Mouse (Mus musculus) c-Kit-positive CD71-positive TER-119-positive erythroid progenitor cells, embryonic 14.5 days (primary cell): ENCODE measurements at regions not wholly inside any gene's neighbourhood (a gene's known extent, or its start where the extent isn't known, plus 50 kb on each side); places are given as distances from the start of the nearest gene placed in this dataset.

Source experiments
- DNase-seq: peaks from one replicate; pipeline ENCODE4 v3.0.0-alpha.2; 2013; ENCODE audit warnings: low spot score

GRCm38 (mm10) chr13:99781616-99782015, 119.3 kb downstream of the Cartpt start:
- DNase-seq, result no peak

GRCm38 (mm10) chr13:99780751-99781460, 120.0 kb downstream of the Cartpt start:
- no peak for DNase-seq

DNA sequence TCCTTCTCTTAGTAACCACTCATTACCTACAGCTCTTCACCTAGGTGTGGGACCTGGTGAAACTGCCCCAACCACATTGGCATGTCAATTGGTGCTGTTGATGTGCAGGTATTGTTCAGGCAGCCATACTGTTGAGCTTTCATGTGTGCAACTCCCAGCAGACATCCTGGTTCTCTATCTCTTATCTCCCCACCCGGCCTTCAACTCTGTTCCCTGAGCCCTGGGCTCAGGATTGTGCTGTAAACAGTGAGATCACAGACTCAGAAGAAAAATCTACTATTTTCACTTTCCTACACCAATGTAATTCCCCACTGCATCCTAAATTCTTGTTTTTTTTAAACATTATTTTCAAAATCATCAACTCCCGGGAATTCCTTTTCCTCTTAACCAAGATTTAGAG, 122.1 kb downstream of the Cartpt start:
- no peak for DNase-seq

GRCm38 (mm10) chr13:99777736-99778135, 123.2 kb downstream of the Cartpt start:
- no peak for DNase-seq

DNA sequence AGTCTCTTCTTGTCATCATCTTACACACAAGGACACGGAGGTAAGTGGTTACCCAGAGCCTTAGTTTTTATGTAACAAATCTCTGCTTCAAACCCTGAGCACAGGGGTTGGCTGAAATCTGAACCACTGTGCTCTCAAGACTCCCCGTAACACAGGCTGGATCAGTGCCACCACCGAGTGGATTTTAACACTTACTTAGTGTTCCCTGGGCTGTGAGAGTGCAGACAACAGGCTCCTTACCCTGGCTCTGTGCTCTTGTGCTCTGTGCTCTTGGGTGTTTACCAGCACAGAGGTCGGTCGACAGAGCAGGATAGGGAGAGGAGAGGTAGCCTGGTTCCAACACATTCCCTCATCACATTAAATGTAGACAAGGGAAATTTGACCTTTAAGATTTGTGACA, 134.9 kb downstream of the Cartpt start:
- DNase-seq, result no peak

- no peak for DNase-seq
These were observed 136.1 kb downstream of the Cartpt start for GRCm38 (mm10) chr13:99764764-99765163.

DNA sequence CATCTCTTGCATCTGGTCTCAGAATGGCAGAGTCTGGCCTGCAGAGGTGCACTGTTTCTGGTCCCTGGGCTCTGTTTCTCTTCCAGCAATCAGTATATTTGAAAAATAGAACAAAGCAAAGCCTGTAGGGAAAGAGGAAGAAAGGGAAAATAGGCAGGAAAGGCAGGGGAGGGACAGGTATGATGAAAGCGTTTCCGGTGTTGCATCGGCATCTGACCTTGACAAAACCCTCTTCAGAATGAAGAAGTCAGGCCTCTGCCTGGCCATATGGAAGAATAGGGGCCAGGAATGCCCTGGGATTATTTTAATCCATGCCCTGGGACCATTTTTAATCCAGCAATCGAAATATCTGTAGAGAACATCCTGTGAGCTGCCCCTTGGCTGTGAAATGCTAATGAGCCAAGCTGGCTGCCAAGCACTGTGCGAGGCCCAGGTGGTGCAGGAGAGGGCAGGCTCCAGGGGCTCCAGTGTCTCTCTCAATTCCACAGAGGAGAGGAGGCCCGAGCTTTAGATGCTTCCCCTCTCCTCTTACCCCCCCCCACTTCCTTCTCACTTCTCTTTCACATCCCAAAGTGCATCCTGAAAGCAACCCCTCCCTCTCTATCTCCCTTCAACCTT, 136.7 kb downstream of the Cartpt start:
- DNase-seq, result no peak

DNA sequence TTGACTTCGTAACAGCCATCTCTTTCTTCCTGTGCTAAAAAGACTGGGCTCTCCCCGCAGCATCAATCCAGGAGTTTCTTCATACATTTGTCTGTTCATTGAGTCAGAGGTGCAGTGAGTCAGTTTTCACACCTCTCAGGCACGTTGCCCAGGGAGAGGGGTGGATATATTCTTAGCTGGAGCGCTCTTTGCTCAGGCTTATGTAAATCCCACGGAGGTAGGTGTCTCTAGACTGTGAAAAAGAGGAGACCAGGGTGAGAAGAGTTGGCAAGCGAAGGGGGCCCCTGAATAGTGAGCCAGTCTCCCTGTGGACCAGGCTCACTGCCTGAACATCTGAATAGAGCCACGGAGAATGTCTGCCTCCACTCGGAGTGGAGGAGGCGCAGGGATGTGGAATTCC, 139.0 kb downstream of the Cartpt start:
- DNase-seq, result no peak

- no peak for DNase-seq
These were observed 139.5 kb downstream of the Cartpt start for GRCm38 (mm10) chr13:99761423-99761822.

DNA sequence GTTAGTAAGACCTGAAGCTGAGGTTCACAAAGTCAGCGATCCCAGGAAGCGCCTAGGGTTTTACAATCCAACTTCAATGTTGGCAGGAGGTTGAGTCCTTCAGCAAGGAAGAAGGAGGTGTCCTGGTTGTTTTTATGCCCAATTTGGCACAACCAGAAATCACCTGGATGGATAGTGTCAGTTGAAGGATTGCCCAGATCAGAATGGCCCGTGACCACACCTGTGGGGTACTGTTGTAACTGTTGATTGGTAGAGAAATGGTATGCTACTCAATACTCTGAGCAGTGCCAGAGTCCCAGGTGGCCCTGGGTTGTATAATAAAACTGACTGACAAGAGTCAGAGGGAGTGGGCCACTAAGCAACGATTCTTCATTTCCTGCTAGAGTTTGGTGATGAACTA, 140.2 kb downstream of the Cartpt start:
- DNase-seq, result no peak

DNA sequence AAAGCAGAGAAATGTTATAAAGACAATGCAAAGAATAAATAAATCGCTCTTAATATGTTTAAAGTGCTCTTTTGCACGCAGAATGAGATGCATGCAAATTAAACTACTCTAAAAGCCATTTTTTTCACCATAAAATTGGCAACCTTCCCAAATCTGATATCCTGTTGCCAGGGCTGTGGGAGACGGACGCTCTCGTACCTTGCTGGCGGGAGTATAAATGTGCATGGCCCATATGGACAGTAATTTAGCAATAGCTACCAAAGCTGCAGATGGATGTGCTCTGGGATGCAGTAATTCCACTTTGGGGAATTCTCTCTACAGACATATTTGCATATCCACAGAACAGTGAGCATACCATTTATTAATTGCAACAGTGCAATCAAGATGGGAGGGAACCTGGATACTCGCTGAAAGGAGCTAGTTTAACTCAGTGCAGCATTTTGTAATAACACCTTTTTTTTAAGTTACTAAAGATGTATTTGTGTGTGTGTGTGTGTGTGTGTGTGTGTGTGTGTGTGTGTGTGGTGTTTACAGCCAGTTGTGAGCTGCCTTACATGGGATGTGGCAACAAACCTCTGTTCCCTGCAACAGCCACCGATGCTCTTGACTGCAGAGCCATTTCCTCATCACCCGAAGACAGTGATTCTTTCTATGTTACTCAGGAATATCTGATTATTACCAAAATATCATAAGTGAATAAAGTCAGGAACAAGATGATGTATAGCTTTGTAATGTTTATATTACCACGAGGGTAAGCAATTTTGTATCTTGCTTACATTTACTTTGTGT, 141.4 kb downstream of the Cartpt start:
- no peak for DNase-seq

- DNase-seq, result no peak
These were observed 146.2 kb downstream of the Cartpt start for GRCm38 (mm10) chr13:99754701-99755100.

GRCm38 (mm10) chr13:99754251-99754652, 146.6 kb downstream of the Cartpt start:
- peak; percentile 94 for DNase-seq

- no peak for DNase-seq
These were observed 147.4 kb downstream of the Cartpt start for GRCm38 (mm10) chr13:99753526-99753925.

GRCm38 (mm10) chr13:99750729-99751128, 150.2 kb downstream of the Cartpt start:
- no peak for DNase-seq

GRCm38 (mm10) chr13:99749342-99749741, 151.5 kb downstream of the Cartpt start:
- no peak for DNase-seq

- no peak for DNase-seq
These were observed 152.8 kb downstream of the Cartpt start for GRCm38 (mm10) chr13:99748128-99748527.

- DNase-seq, result no peak
These were observed 155.4 kb downstream of the Cartpt start for GRCm38 (mm10) chr13:99745526-99745925.

- no peak for DNase-seq
These were observed 156.1 kb downstream of the Cartpt start for GRCm38 (mm10) chr13:99744790-99745120.

DNA sequence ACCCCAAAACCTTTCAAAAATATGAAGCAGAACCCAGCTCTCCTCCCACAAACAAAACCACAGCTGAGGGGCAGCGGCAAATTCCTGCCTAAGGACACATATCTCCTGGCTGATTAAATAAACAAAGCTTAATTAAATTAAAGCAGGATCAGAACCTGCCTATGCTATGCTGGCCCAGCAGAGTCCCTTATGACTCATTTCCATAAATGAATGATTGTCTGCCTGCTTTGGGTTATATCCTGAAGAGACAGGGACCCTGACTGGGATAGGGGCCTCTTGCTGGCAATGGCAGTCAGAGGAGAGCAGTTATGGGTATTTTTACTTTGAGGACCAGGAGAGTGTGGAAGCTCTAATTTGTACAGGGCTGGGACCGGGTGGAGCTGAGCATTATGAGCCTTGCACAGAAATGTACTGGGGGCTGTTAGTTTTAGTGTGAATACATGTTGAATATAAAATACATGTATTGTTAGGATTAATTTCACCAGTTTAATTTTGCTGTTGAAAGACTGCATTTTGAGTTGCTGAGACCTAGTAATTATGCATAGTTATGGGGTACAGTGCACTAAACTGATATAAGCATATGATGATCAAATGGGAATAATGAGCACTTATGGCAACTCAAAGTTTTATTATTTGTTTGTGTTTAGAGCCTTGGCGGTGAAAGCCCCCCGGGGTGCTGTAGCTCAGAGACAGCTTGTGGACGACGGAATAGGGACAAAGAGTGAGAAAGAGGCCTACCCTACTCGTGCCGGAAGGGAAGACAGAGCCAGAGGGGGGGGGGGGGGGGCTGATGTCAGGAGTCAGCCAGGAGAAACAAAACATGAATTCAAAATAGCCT, 156.7 kb downstream of the Cartpt start:
- no peak for DNase-seq

DNA sequence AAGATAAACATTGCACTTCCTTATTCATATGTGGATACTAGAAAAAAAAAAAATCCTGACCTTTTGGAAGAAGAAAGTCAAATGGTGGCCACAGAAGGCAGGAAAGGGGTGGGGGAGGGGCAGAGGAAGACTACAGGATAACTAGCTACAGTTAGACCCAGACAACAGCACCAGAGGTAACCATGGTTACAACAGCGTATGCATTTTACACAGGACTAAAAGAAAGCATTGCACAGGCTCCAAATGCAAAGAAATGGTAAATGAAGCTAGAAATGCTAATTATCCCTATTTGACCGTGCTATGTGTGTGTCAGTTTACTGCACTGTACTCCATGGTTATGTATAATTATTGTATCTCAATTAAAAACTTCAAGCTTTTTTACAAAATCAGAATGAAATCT, 158.4 kb downstream of the Cartpt start:
- no peak for DNase-seq

DNA sequence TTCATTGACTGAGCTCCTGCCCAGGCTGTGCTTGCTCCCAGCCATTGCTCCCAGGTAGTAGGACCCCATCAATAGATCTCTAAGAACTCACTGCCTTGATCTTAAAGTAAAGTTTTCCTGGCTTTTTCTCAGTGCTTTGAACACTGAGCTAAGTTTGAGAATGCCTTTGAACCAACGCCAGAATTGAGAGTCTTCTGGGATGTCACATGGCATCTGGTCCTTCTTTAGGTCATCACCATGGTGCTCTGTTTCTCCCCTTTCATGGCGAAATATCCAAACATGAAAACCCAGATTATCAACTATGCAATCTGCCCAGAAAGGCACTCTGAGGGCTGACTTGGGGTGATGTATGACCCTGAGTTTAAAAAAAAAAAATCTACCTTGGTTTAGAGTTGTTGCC, 158.9 kb downstream of the Cartpt start:
- no peak for DNase-seq
